Mouse (Mus musculus) testis, postnatal 10 days (tissue): ENCODE measurements at regions not wholly inside any gene's neighbourhood (a gene's known extent, or its start where the extent isn't known, plus 50 kb on each side); places are given as distances from the start of the nearest gene placed in this dataset.
"Not testable (repeated sequence)": the region's sequence is repeated elsewhere in the genome, so short reads cannot be mapped to it uniquely, and the experiment has no call there.

ENCODE experiments used
- DNase-seq: peaks from one replicate; pipeline ENCODE4 v3.0.0; 2021; ENCODE audit warnings: low spot score

GRCm38 (mm10) chr2:109402556-109402955 lies 122.0 kb upstream of the Mettl15 start:
- no peak for DNase-seq

- no peak for DNase-seq
Measured at GRCm38 (mm10) chr2:109404262-109404661, 123.7 kb upstream of the Mettl15 start.

- no peak for DNase-seq
Measured at GRCm38 (mm10) chr2:109406591-109407079, 126.1 kb upstream of the Mettl15 start.

DNA sequence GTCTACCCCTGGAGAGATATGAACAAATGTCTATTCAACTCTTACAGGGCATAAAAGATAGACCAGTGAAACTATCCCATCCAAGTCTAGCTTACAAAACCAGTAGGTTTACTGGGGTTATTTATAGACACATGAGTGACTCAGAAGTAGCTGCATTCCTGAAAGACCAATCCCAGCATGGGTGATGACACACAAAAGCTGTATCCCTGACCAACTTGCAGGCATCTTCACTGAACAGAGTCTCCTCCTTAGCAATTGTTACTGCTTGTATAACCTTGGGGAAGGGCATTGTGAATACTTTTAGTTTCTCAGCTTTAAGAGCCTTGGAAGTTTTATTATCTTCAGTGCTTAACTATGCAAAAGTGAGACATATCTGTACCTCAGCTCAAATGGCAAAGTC lies 139.6 kb upstream of the Mettl15 start:
- DNase-seq: no peak

GRCm38 (mm10) chr2:109431183-109431582 lies 150.6 kb upstream of the Mettl15 start:
- no peak for DNase-seq

- no peak for DNase-seq
Measured at GRCm38 (mm10) chr2:109442551-109443120, 162.1 kb upstream of the Mettl15 start.

DNA sequence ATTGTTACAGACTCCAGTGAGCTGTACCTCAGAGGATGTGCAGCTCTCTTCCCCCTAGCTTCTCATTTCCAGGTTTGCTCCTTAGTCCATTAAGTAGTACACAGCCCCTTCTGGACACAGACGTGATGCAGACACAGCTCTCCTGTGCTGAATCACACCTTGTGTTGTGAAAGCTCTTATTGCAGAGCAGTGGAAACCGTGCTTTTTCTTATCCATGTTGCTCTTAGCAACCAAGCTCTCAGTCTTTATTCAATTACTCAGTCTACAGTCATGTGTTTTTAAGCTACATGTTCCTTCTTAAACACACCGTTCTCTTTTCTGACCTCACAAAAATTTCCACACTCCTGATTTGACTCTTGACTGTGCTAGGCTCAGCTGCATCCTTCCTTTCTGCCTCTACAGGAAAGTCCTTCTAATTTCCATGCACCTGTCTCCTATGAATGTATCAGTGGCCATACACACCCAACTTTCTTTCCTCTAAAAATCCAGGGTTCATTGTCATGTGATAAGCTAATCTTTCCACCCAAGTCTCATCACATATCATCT lies 163.0 kb upstream of the Mettl15 start:
- no peak for DNase-seq

DNA sequence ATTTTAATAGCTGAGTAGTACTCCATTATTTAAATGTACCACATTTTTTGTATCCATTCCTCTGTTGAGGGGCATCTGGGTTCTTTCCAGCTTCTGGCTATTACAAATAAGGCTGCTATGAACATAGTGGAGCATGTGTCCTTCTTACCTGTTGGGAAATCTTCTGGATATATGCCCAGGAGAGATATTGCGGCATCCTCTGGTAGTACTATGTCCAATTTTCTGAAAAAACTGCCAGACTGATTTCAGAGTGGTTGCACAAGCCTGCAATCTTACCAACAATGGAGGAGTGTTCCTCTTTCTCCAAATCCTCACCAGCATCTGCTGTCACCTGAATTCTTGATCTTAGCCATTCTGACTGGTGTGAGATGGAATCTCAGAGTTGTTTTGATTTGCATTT lies 181.7 kb upstream of the Mettl15 start:
- DNase-seq: not testable (repeated sequence)

DNA sequence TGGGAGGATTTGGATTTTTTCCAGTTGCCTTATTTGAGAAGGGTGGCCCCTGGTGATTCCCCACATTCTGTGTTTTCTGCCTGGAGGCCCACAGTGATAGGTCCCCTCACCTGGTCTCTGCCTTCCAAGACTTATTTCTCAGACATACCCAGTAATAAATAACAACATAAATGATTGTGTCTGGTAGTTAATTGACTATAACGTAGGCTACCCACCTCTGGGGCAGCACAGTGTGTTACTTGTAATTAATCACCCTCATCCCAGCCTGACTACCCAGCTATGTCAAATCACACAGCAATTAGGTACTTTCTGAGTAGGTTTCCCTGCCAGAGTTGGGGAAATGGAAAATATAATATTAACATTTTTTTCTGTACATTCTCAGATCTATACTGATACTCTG lies 190.2 kb upstream of the Bdnf start:
- DNase-seq: no peak

DNA sequence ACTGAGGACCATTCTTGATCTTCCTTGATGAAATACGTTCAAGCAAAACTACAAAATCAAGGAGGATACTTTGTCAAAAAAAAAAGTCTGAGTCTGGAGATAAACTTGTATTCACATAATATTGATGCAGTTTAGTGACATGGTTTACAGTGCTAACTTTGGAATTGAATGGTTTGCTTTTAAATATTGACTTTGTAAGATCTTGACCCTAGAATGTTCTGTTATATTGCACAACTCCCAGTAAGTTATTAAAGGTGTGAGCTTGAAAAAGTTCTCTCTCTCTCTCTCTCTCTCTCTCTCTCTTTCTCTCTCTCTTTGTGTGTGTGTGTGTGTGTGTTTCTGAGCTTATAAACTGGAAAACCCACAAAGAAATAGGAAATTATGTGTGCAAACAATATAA lies 186.9 kb upstream of the Bdnf start:
- no peak for DNase-seq

DNA sequence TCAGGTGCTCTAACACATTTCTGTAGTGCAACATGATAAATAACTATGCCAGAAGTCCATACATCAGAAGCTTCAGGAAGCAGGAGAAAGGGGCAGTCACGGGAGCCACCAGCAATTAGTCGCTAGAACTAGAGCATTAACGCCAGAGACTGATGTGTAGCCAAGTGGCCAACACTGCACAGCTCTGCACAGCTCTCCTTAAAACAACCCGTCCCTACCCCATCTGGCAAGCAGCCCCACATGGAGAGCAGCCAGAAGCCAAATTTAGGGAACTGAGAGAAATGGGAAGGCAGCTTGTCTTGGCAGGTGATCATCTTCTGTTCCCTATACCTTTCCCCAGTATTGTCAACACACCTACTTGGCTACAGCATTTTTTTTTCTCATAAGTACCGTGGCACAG lies 172.3 kb upstream of the Bdnf start:
- no peak for DNase-seq

GRCm38 (mm10) chr2:109504906-109505305 lies 169.6 kb upstream of the Bdnf start:
- DNase-seq: no peak

DNA sequence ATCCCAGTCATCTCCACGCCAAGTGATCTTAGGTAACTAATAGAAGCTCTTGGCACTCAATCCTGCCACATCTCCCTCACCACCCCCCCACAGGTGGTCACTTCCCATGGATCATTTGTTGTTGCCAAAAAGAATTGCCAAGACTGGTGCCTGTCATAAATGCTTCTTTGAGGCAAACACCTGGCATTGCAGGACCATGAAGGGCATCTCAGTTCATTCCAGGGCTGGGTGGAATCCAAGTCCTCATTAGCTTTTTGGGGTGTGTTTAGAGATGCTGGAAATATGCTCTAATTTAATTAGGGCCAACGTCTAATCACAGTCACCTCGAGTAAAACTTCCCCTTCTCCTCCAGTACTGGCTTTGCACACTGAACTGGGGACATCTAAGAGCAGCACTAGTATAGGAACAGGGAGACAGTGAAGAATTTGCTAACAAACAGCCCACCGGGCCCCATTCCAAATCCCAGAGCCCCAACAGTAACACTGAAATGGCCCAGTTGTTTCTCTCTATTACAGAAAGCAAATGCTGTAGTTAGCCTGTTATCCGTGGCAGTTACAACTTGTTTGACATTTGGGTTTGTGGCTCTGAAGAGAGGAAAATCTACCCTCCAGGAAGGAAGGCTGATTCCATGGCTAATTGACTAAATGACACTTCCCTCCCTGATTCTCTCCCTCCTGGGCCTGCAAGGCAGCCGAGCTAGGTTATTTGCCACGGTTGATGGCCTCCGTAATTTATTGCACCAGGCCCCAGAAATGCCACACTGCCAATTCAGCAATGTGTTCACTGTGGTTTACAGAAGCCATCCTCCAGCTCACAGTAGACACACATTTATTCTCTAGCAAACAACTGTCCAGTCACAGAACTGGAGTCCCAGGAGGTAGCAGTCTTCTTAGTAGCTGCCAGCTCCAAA lies 164.2 kb upstream of the Bdnf start:
- DNase-seq: no peak

DNA sequence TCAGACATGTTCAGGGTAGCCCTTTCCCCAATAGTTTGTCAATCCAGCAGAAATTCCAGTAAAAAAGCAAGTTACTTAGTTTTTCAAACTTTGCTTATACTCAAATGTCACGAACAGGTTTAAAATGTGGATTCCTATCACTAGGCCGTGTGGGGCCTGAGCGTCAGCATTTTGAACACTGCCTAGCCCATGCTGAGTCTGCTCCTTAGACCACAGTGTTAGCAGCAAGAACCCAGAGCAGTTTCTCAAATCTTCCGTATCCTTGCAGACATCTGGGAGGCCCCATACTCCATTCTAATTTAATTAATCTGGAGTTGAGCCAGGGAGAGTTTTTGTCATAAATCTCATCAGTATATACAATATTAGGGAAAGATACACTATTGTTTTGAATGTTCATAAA lies 163.4 kb upstream of the Bdnf start:
- no peak for DNase-seq

- no peak for DNase-seq
Measured at GRCm38 (mm10) chr2:109519261-109519660, 155.2 kb upstream of the Bdnf start.

DNA sequence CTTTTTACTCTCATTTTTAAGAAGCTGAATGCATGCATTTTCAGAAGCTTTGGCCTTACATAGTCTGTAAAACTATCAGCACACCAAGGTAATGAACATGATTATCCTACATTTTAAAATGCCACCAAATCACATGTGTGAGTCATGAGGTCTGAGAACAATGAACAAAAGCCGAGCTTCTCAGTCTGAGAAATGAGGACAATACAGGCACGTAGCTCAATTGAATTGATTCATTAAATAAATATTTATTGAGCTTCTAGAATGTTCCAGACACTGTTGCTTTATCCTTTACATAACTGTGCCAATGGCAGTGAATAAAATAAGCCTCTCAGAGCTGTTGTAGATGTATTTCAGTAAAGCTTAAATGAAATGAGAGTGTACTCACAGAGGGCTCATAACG lies 154.0 kb upstream of the Bdnf start:
- no peak for DNase-seq

- DNase-seq: no peak
Measured at GRCm38 (mm10) chr2:109539519-109539918, 135.0 kb upstream of the Bdnf start.

DNA sequence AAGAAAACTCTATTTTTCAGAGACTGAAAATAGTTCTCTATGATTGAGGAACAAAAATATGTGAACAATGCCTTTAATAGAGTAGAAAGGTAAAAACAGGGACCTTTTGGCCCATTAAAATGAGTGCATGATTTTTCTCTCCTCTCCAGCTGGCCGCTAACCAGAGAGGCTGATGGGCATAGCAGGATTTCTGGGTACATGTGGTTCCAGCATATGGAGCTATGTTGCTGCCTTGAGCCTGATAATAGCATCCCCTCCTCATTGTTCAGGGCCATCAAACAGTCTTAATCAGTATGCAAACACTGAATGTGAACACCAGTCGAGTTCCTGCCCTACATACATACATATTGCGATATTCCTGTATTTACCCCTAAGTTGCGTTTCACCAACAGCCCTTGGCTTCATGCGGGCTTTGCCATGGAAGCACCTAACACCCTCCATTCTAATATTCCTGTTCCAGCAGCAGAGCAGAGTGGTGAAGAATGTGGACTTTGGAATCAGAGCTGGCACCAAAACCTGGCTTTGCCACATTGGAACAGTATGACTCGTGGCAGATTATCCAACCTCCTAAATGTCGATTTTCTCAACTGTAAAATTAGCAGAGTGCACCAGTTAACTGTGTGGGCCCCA lies 127.9 kb upstream of the Bdnf start:
- DNase-seq: no peak

GRCm38 (mm10) chr2:109554644-109555043 lies 119.9 kb upstream of the Bdnf start:
- peak; percentile 40 for DNase-seq

DNA sequence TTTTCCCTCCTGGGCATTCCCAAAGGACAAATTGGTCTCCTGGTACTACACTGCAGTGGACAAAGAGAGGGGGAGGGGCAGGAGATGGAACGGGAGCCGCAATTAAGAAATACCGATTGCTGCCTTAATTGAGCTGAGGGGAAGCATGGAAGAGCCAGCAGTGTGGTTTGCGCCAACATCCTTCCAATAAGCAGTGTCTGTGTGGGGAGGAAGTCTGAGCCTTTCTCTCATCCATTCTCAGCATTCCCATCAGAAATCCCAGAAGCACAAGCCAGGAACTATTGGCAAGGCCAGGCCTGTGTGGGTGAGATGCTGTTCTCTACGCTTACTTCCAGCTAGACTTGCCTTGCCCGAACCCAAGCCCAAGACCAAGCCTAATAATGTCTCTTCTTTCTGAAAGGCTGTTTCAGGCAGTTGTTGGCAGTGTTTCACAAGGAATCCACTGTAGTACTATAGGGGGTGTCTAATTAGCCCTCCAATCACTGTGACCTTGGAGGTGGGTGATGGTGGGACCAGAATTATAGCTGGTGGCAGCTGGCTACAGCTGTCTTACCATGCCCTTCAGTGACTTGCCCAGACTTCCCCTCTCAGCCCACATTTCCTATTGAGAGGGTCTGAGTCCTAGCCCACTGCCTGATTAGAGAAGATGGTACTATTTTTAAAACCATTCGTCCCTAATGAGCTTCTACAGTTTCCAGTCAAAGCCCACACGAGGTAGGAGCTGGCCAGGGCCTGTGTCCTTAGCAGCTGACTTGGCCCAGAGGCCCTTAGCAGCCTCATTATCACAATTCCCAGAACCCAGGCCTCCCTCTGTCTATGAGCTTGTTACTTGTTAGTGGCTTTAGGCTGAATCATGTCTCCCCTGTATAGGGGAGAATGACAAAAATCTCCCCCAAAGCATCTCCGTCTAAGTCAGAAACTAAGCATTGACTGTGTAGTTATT lies 115.1 kb upstream of the Bdnf start:
- no peak for DNase-seq

DNA sequence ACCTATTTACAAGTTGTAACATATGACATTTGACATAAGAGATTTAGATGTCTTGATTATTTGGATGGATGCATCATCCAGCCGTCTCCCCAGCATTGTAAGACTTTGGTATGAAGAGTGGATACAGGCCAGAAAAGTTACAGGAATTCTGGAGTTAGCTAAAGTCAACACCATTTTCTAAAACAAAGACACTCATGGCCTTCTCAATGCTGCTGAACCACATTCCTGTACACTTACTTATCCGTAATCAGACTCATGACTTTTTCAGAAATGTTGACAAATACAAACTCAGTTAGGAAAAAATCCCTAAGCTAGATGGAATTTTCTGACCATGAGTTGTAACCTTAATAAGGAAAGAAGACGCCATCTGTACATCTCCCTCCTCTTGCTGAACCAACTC lies 111.5 kb upstream of the Bdnf start:
- no peak for DNase-seq

DNA sequence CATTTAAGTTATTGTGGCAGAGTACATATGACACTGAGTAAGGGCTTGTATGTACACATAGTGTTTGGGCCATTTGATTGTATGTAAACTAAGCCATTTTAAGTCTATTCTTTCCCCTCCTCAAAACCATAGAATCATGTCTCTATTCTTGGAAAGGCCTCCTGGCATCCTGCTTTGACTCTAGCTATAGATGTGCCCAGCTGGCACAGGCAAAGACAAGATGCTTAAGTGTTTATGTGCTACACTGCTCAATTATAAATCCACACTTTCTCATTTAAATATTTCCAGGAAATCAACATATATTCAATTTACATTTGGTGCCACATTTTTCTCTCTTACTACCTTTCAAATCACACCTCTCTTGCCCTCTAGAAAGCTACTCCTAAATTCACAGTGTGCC lies 97.6 kb upstream of the Bdnf start:
- no peak for DNase-seq
